Mouse (Mus musculus): ENCODE results near the gene Mospd3. TPM values are rescaled to one million over a fixed set of nuclear protein-coding genes. Genes with fewer than 3 reads are reported as not detected.

Mospd3 gene
- polyA plus RNA-seq, 1 experiment from 2014 or later, result 30.4 TPM

- ATAC-seq (ENCODE audit: low read depth), result peak; percentile 82
- Histone ChIP-seq H3K27me3 (ENCODE audit: control insufficient read depth, insufficient read depth, low read depth, low read length) (peaks cover 7% of the 10 kb centered on the region), H3K4me1 (replicated peaks; ENCODE audit: control insufficient read depth, insufficient read depth, low read length) (no peaks in the 10 kb centered on the region), H3K4me3 (ENCODE audit: low read length) (peak within 1 kb of the TSS; percentile 16), H3K36me3 (ENCODE audit: control insufficient read depth, insufficient read depth, low read length) (no peaks in the 10 kb centered on the region), H3K27ac (ENCODE audit: low read length) (no peak within 1 kb of the TSS), H3K9ac (ENCODE audit: low read length) (no peak within 1 kb of the TSS), H3K9me3 (ENCODE audit: control insufficient read depth, low read length) (no peaks in the 10 kb centered on the region), H3K4me2 (ENCODE audit: low read depth, low read length) (peak within 1 kb of the TSS; percentile 46)
- WGBS, result under 1% methylated on average over 36 of the region's 37 CpGs
Observed at GRCm38 (mm10) chr5:137553411-137553837, 47.4 kb downstream of the Mospd3 start, which contains the start of gene Actl6b. Gene Actl6b (plus strand): TSS chr5:137553517.

GRCm38 (mm10) chr5:137553000-137553399 lies 47.9 kb downstream of the Mospd3 start:
- ATAC-seq (ENCODE audit: low read depth), result no peak
- WGBS, result 24% methylated on average over 6 of the region's 6 CpGs
- H3K9me3 ChIP-seq (ENCODE audit: control insufficient read depth, low read length), result no peaks in the 10 kb centered on the region
- peak overlapping the region; percentile 16; the same call in 1 of the 2 replicates for H3K4me3 ChIP-seq (ENCODE audit: low read length)
- peaks cover 7% of the 10 kb centered on the region for H3K27me3 ChIP-seq (ENCODE audit: control insufficient read depth, insufficient read depth, low read depth, low read length)
- H3K9ac ChIP-seq (ENCODE audit: low read length), result no peak overlapping the region
- no peaks in the 10 kb centered on the region for H3K36me3 ChIP-seq (ENCODE audit: control insufficient read depth, insufficient read depth, low read length)
- peak overlapping the region; percentile 46 for H3K4me2 ChIP-seq (ENCODE audit: low read depth, low read length)
- H3K4me1 ChIP-seq (replicated peaks; ENCODE audit: control insufficient read depth, insufficient read depth, low read length), result no peaks in the 10 kb centered on the region
- no peak overlapping the region for H3K27ac ChIP-seq (ENCODE audit: low read length)

- H3K27me3 ChIP-seq (ENCODE audit: control insufficient read depth, insufficient read depth, low read depth, low read length), result peaks cover 7% of the 10 kb centered on the region
- no peaks in the 10 kb centered on the region for H3K9me3 ChIP-seq (ENCODE audit: control insufficient read depth, low read length)
- H3K27ac ChIP-seq (ENCODE audit: low read length), result no peak overlapping the region
- ATAC-seq (ENCODE audit: low read depth), result no peak
- no peak overlapping the region for H3K4me2 ChIP-seq (ENCODE audit: low read depth, low read length)
- H3K4me1 ChIP-seq (replicated peaks; ENCODE audit: control insufficient read depth, insufficient read depth, low read length), result no peaks in the 10 kb centered on the region
- H3K36me3 ChIP-seq (ENCODE audit: control insufficient read depth, insufficient read depth, low read length), result no peaks in the 10 kb centered on the region
- no peak overlapping the region for H3K9ac ChIP-seq (ENCODE audit: low read length)
- WGBS, result 68% methylated on average over 5 of the region's 5 CpGs
- no peak overlapping the region for H3K4me3 ChIP-seq (ENCODE audit: low read length)
Observed at GRCm38 (mm10) chr5:137551119-137551518, 49.7 kb downstream of the Mospd3 start.

GRCm38 (mm10) chr5:137549840-137550239 lies 51.0 kb downstream of the Mospd3 start:
- no peak overlapping the region for H3K4me2 ChIP-seq (ENCODE audit: low read depth, low read length)
- H3K27ac ChIP-seq (ENCODE audit: low read length), result no peak overlapping the region
- H3K27me3 ChIP-seq (ENCODE audit: control insufficient read depth, insufficient read depth, low read depth, low read length), result peaks cover 7% of the 10 kb centered on the region
- no peak overlapping the region for H3K4me3 ChIP-seq (ENCODE audit: low read length)
- 67% methylated on average over 2 of the region's 2 CpGs for WGBS
- H3K36me3 ChIP-seq (ENCODE audit: control insufficient read depth, insufficient read depth, low read length), result no peaks in the 10 kb centered on the region
- ATAC-seq (ENCODE audit: low read depth), result no peak
- H3K9ac ChIP-seq (ENCODE audit: low read length), result no peak overlapping the region
- H3K4me1 ChIP-seq (replicated peaks; ENCODE audit: control insufficient read depth, insufficient read depth, low read length), result no peaks in the 10 kb centered on the region
- H3K9me3 ChIP-seq (ENCODE audit: control insufficient read depth, low read length), result no peaks in the 10 kb centered on the region

Other genes starting within 250 kb of the Mospd3 start
- 0.53 and 0.62 TPM in 2 replicates for gene Zan, start 124.0 kb downstream of the Mospd3 start, polyA plus RNA-seq (2015; fragmentation: Nextera tagmentation; extraction: Ambion mirVana)
- 50.4 and 54.4 TPM in 2 replicates for gene Pop7, start 98.5 kb downstream of the Mospd3 start, polyA plus RNA-seq (2015; fragmentation: Nextera tagmentation; extraction: Ambion mirVana)
- gene Gigyf1, start 82.5 kb downstream of the Mospd3 start, polyA plus RNA-seq (2015; fragmentation: Nextera tagmentation; extraction: Ambion mirVana), result 10.7 and 10.9 TPM in 2 replicates
- 0.31 and 0.98 TPM in 2 replicates for gene Epo, start 67.8 kb downstream of the Mospd3 start, polyA plus RNA-seq (2015; fragmentation: Nextera tagmentation; extraction: Ambion mirVana)
- 379 and 400 TPM in 2 replicates for gene Gnb2, start 67.5 kb downstream of the Mospd3 start, polyA plus RNA-seq (2015; fragmentation: Nextera tagmentation; extraction: Ambion mirVana)
- 0.51 and 0.60 TPM in 2 replicates for gene Actl6b, start 47.5 kb downstream of the Mospd3 start, polyA plus RNA-seq (2015; fragmentation: Nextera tagmentation; extraction: Ambion mirVana)
- gene Tfr2, start 31.2 kb downstream of the Mospd3 start, polyA plus RNA-seq (2015; fragmentation: Nextera tagmentation; extraction: Ambion mirVana), result 0.46 and 1.4 TPM in 2 replicates
- 119 and 123 TPM in 2 replicates for gene Pcolce, start 12.7 kb upstream of the Mospd3 start, polyA plus RNA-seq (2015; fragmentation: Nextera tagmentation; extraction: Ambion mirVana)
- gene Fbxo24, start 27.9 kb upstream of the Mospd3 start, polyA plus RNA-seq (2015; fragmentation: Nextera tagmentation; extraction: Ambion mirVana), result 0.13 and 0.15 TPM in 2 replicates
- gene Lrch4, start 28.1 kb upstream of the Mospd3 start, polyA plus RNA-seq (2015; fragmentation: Nextera tagmentation; extraction: Ambion mirVana), result 34.2 and 42.6 TPM in 2 replicates
- gene Gm20605, start 28.1 kb upstream of the Mospd3 start, polyA plus RNA-seq (2015; fragmentation: Nextera tagmentation; extraction: Ambion mirVana), result 14.8 and 18.1 TPM in 2 replicates
- gene Sap25, start 40.3 kb upstream of the Mospd3 start, polyA plus RNA-seq (2015; fragmentation: Nextera tagmentation; extraction: Ambion mirVana), result 9.7 and 12.4 TPM in 2 replicates
- gene Irs3, start 44.7 kb upstream of the Mospd3 start, polyA plus RNA-seq (2015; fragmentation: Nextera tagmentation; extraction: Ambion mirVana), result 0.38 TPM in 1 of 2 replicates, not detected in the other
- 14.2 and 16.3 TPM in 2 replicates for gene Agfg2, start 83.7 kb upstream of the Mospd3 start, polyA plus RNA-seq (2015; fragmentation: Nextera tagmentation; extraction: Ambion mirVana)
- 1.6 and 1.9 TPM in 2 replicates for gene Nyap1, start 140.5 kb upstream of the Mospd3 start, polyA plus RNA-seq (2015; fragmentation: Nextera tagmentation; extraction: Ambion mirVana)
- 140 and 146 TPM in 2 replicates for gene Tsc22d4, start 144.7 kb upstream of the Mospd3 start, polyA plus RNA-seq (2015; fragmentation: Nextera tagmentation; extraction: Ambion mirVana)
- gene Ppp1r35, start 177.8 kb upstream of the Mospd3 start, polyA plus RNA-seq (2015; fragmentation: Nextera tagmentation; extraction: Ambion mirVana), result 25.9 and 30.5 TPM in 2 replicates
- 10.0 and 10.5 TPM in 2 replicates for gene Mepce, start 186.6 kb upstream of the Mospd3 start, polyA plus RNA-seq (2015; fragmentation: Nextera tagmentation; extraction: Ambion mirVana)
- gene Zcwpw1, start 186.7 kb upstream of the Mospd3 start, polyA plus RNA-seq (2015; fragmentation: Nextera tagmentation; extraction: Ambion mirVana), result 24.3 and 26.8 TPM in 2 replicates
- 4.4 and 5.2 TPM in 2 replicates for gene Pilra, start 235.2 kb upstream of the Mospd3 start, polyA plus RNA-seq (2015; fragmentation: Nextera tagmentation; extraction: Ambion mirVana)

Data from lung, embryonic 16.5 days (tissue).